Mouse (Mus musculus) heart, postnatal 36 days (tissue): ENCODE results near the gene Olfr866. TPM values are rescaled to one million over a fixed set of nuclear protein-coding genes. Genes with fewer than 3 reads are reported as not detected.

Source experiments
- DNase-seq, 2 experiments: peaks; one replicate each; pipeline ENCODE4 v3.0.0; 2021 to 2022
- intact Hi-C: fragments of 180-260 bp; cut with DNase I; formaldehyde crosslinking; loops from one replicate; pipeline ENCODE4 v1.15.1; 2025
- microRNA-seq, 2 experiments: library from miRNA; unstranded; fragments of <30 nt; microRNA quantifications; one replicate each; pipeline ENCODE4 v1.2.0; 2021; ENCODE audit warnings: borderline number of aligned reads in 2 of 2
- total RNA-seq, 2 experiments: library from RNA; stranded (reverse); gene quantifications; 2 replicates each; pipeline ENCODE4 v1.2.3; 2021

Olfr866 gene
- not detected for total RNA-seq

GRCm38 (mm10) chr9:20027935-20028334 lies at the start of gene Olfr866:
TSS of gene Olfr866 (minus strand) at chr9:20028035.
- intact Hi-C loops = no loop called here
- no peak for DNase-seq

- DNase-seq = no peak
Measured at GRCm38 (mm10) chr9:20073523-20074177, 45.8 kb upstream of the Olfr866 start.

GRCm38 (mm10) chr9:20071291-20071690 lies 43.5 kb upstream of the Olfr866 start:
- no peak for DNase-seq
- intact Hi-C loops = no loop called here

More at GRCm38 (mm10) chr9:20073523-20074177, 45.8 kb upstream of the Olfr866 start:
- intact Hi-C loops = no loop called here

GRCm38 (mm10) chr9:20070236-20070635 lies 42.4 kb upstream of the Olfr866 start:
- intact Hi-C loops = no loop called here
- no peak for DNase-seq

- no peak for DNase-seq
- intact Hi-C loops = no loop called here
Measured at GRCm38 (mm10) chr9:20057462-20057861, 29.6 kb upstream of the Olfr866 start, which contains the start of gene Olfr867. TSS of gene Olfr867 (minus strand) at chr9:20057562.

- intact Hi-C loops = no loop called here
- no peak for DNase-seq
Measured at GRCm38 (mm10) chr9:20047964-20048363, 20.1 kb upstream of the Olfr866 start.

Small RNAs within 50 kb of the gene (microRNA-seq; reads per million reads assigned to microRNA genes)
- gene Gm26231 (0 reads per million in 2 experiments), gene Gm44395 (0 reads per million in 2 experiments)

Other genes with a start within 250 kb of the Olfr866 start
- gene Olfr58, start 247.8 kb downstream of the Olfr866 start, total RNA-seq = not detected
- gene Olfr859, start 223.1 kb downstream of the Olfr866 start, total RNA-seq = not detected
- not detected for gene Olfr860, start 178.3 kb downstream of the Olfr866 start, total RNA-seq
- not detected for gene Olfr862, start 140.0 kb downstream of the Olfr866 start, total RNA-seq
- gene Olfr77, start 111.2 kb downstream of the Olfr866 start, total RNA-seq = not detected
- gene Olfr867, start 29.5 kb upstream of the Olfr866 start, total RNA-seq = not detected
- gene Olfr868, start 70.6 kb upstream of the Olfr866 start, total RNA-seq = not detected
- gene Olfr869, start 101.0 kb upstream of the Olfr866 start, total RNA-seq = not detected
- gene Olfr870, start 146.0 kb upstream of the Olfr866 start, total RNA-seq = not detected
- not detected for gene Olfr871, start 184.2 kb upstream of the Olfr866 start, total RNA-seq
- gene Olfr872, start 209.1 kb upstream of the Olfr866 start, total RNA-seq = not detected